Mouse (Mus musculus) forebrain, embryonic 15.5 days (tissue): ENCODE measurements at regions not wholly inside any gene's neighbourhood (a gene's known extent, or its start where the extent isn't known, plus 50 kb on each side); places are given as distances from the start of the nearest gene placed in this dataset.

ENCODE experiments used
- ATAC-seq: fragments of 200-750 bp; cut with Nextera tagmentation; replicated peaks from 2 replicates; pipeline ENCODE4 v1.8.0; 2017; ENCODE audit warnings: mild to moderate bottlenecking, moderate TSS enrichment, moderate library complexity
- H3K27ac ChIP-seq: fragments of 300-500 bp; sonication (generic); replicated peaks from 2 replicates; pipeline ENCODE4 v1.5.1; 2015; ENCODE audit warnings: mild to moderate bottlenecking, inconsistent platforms
- H3K27me3 ChIP-seq: fragments of 300-500 bp; sonication (generic); 2 replicates; pipeline ENCODE4 v1.6.1; 2015; ENCODE audit warnings: inconsistent platforms
- H3K36me3 ChIP-seq: fragments of 300-500 bp; sonication (generic); 2 replicates; pipeline ENCODE4 v1.6.1; 2015; ENCODE audit warnings: mild to moderate bottlenecking, inconsistent platforms
- H3K4me1 ChIP-seq: fragments of 300-500 bp; sonication (generic); 2 replicates; pipeline ENCODE4 v1.6.1; 2015; ENCODE audit warnings: inconsistent platforms
- H3K4me2 ChIP-seq: fragments of 300-500 bp; sonication (generic); replicated peaks from 2 replicates; pipeline ENCODE4 v1.6.1; 2015; ENCODE audit warnings: mild to moderate bottlenecking, inconsistent platforms
- H3K4me3 ChIP-seq: fragments of 300-500 bp; sonication (generic); 2 replicates; pipeline ENCODE4 v1.5.1; 2015; ENCODE audit warnings: mild to moderate bottlenecking, inconsistent platforms
- H3K9ac ChIP-seq: fragments of 300-500 bp; sonication (generic); replicated peaks from 2 replicates; pipeline ENCODE4 v1.6.1; 2015; ENCODE audit warnings: mild to moderate bottlenecking, inconsistent platforms
- H3K9me3 ChIP-seq: fragments of 300-500 bp; sonication (generic); 2 replicates; pipeline ENCODE4 v1.6.1; 2016; ENCODE audit warnings: inconsistent platforms
- WGBS: fragments of 180-500 bp; shearing (Covaris S2); methylation state at CpG from one replicate; pipeline ENCODE4 v1.1.7; 2015; ENCODE audit warnings: mixed read lengths; 5-methylcytosine and 5-hydroxymethylcytosine counted together

GRCm38 (mm10) chr9:79179954-79180353 is 538.7 kb downstream of the Col12a1 start:
- H3K27ac ChIP-seq, result no peak overlapping the region
- no peaks in the 10 kb centered on the region for H3K9me3 ChIP-seq
- no peak overlapping the region for H3K4me3 ChIP-seq
- no peak overlapping the region for H3K9ac ChIP-seq
- no peaks in the 10 kb centered on the region for H3K27me3 ChIP-seq
- WGBS, result 77% methylated on average over 2 of the region's 2 CpGs
- ATAC-seq, result no peak
- no peak overlapping the region for H3K4me2 ChIP-seq
- no peaks in the 10 kb centered on the region for H3K36me3 ChIP-seq
- no peaks in the 10 kb centered on the region for H3K4me1 ChIP-seq

- WGBS, result 95% methylated on average over 2 of the region's 2 CpGs
- no peak overlapping the region for H3K4me3 ChIP-seq
- H3K9me3 ChIP-seq, result no peaks in the 10 kb centered on the region
- no peaks in the 10 kb centered on the region for H3K36me3 ChIP-seq
- no peaks in the 10 kb centered on the region for H3K27me3 ChIP-seq
- H3K27ac ChIP-seq, result no peak overlapping the region
- no peaks in the 10 kb centered on the region for H3K4me1 ChIP-seq
- H3K9ac ChIP-seq, result no peak overlapping the region
- no peak for ATAC-seq
- H3K4me2 ChIP-seq, result no peak overlapping the region
These were observed 523.2 kb downstream of the Col12a1 start for GRCm38 (mm10) chr9:79195420-79195819.

- Histone ChIP-seq H3K27ac (no peak overlapping the region), H3K27me3 (no peaks in the 10 kb centered on the region), H3K9ac (no peak overlapping the region), H3K36me3 (no peaks in the 10 kb centered on the region), H3K4me1 (no peaks in the 10 kb centered on the region), H3K4me2 (no peak overlapping the region), H3K4me3 (no peak overlapping the region), H3K9me3 (no peaks in the 10 kb centered on the region)
- 84% methylated on average over 3 of the region's 3 CpGs for WGBS
- no peak for ATAC-seq
These were observed 516.9 kb downstream of the Col12a1 start for GRCm38 (mm10) chr9:79201755-79202154.

- Histone ChIP-seq H3K36me3 (no peaks in the 10 kb centered on the region), H3K27ac (no peak overlapping the region), H3K9ac (no peak overlapping the region), H3K4me1 (no peaks in the 10 kb centered on the region), H3K4me2 (no peak overlapping the region), H3K27me3 (no peaks in the 10 kb centered on the region), H3K9me3 (no peaks in the 10 kb centered on the region), H3K4me3 (no peak overlapping the region)
- 47% methylated on average over 6 of the region's 6 CpGs for WGBS
- no peak for ATAC-seq
These were observed 505.3 kb downstream of the Col12a1 start for GRCm38 (mm10) chr9:79213364-79213763.

GRCm38 (mm10) chr9:79215986-79216385 is 502.6 kb downstream of the Col12a1 start:
- Histone ChIP-seq H3K27me3 (no peaks in the 10 kb centered on the region), H3K36me3 (no peaks in the 10 kb centered on the region), H3K4me1 (no peaks in the 10 kb centered on the region), H3K4me3 (no peak overlapping the region), H3K9ac (no peak overlapping the region), H3K27ac (no peak overlapping the region), H3K4me2 (no peak overlapping the region), H3K9me3 (no peaks in the 10 kb centered on the region)
- no peak for ATAC-seq
- WGBS, result 73% methylated on average over 3 of the region's 3 CpGs

- Histone ChIP-seq H3K27me3 (no peaks in the 10 kb centered on the region), H3K9ac (no peak overlapping the region), H3K36me3 (no peaks in the 10 kb centered on the region), H3K4me2 (no peak overlapping the region), H3K4me3 (no peak overlapping the region), H3K27ac (no peak overlapping the region), H3K4me1 (no peaks in the 10 kb centered on the region), H3K9me3 (no peaks in the 10 kb centered on the region)
- WGBS, result 95% methylated on average over 2 of the region's 2 CpGs
- ATAC-seq, result no peak
These were observed 502.2 kb downstream of the Col12a1 start for GRCm38 (mm10) chr9:79216432-79216831.

GRCm38 (mm10) chr9:79233081-79233480 is 485.6 kb downstream of the Col12a1 start:
- no peak for ATAC-seq
- 50% methylated on average over 3 of the region's 3 CpGs for WGBS
- H3K9ac ChIP-seq, result no peak overlapping the region
- H3K27ac ChIP-seq, result no peak overlapping the region
- H3K4me3 ChIP-seq, result no peak overlapping the region
- no peaks in the 10 kb centered on the region for H3K4me1 ChIP-seq
- no peaks in the 10 kb centered on the region for H3K27me3 ChIP-seq
- H3K9me3 ChIP-seq, result no peaks in the 10 kb centered on the region
- no peaks in the 10 kb centered on the region for H3K36me3 ChIP-seq
- H3K4me2 ChIP-seq, result no peak overlapping the region

- no peaks in the 10 kb centered on the region for H3K27me3 ChIP-seq
- H3K9me3 ChIP-seq, result no peaks in the 10 kb centered on the region
- no peak overlapping the region for H3K9ac ChIP-seq
- no peak for ATAC-seq
- no peak overlapping the region for H3K4me2 ChIP-seq
- H3K4me3 ChIP-seq, result no peak overlapping the region
- 90% methylated on average over 1 of the region's 1 CpGs for WGBS
- no peaks in the 10 kb centered on the region for H3K4me1 ChIP-seq
- no peak overlapping the region for H3K27ac ChIP-seq
- H3K36me3 ChIP-seq, result no peaks in the 10 kb centered on the region
These were observed 484.9 kb downstream of the Col12a1 start for GRCm38 (mm10) chr9:79233751-79234150.

- no peak overlapping the region for H3K9ac ChIP-seq
- no peak for ATAC-seq
- no peak overlapping the region for H3K27ac ChIP-seq
- no peak overlapping the region for H3K4me2 ChIP-seq
- H3K4me1 ChIP-seq, result peaks cover 7% of the 10 kb centered on the region; the same call in 1 of the 2 replicates
- 82% methylated on average over 13 of the region's 13 CpGs for WGBS
- no peak overlapping the region for H3K4me3 ChIP-seq
- H3K36me3 ChIP-seq, result no peaks in the 10 kb centered on the region
- no peaks in the 10 kb centered on the region for H3K27me3 ChIP-seq
- no peaks in the 10 kb centered on the region for H3K9me3 ChIP-seq
These were observed 448.9 kb downstream of the Col12a1 start for GRCm38 (mm10) chr9:79269646-79270213.

GRCm38 (mm10) chr9:79270256-79270655 is 448.4 kb downstream of the Col12a1 start:
- H3K4me1 ChIP-seq, result peaks cover 7% of the 10 kb centered on the region; the same call in 1 of the 2 replicates

GRCm38 (mm10) chr9:79287849-79288248 is 430.8 kb downstream of the Col12a1 start:
- H3K4me2 ChIP-seq, result no peak overlapping the region
- H3K4me3 ChIP-seq, result no peak overlapping the region
- ATAC-seq, result no peak
- no peaks in the 10 kb centered on the region for H3K9me3 ChIP-seq
- no peaks in the 10 kb centered on the region for H3K27me3 ChIP-seq
- H3K9ac ChIP-seq, result no peak overlapping the region
- no peaks in the 10 kb centered on the region for H3K36me3 ChIP-seq
- 94% methylated on average over 3 of the region's 3 CpGs for WGBS
- no peak overlapping the region for H3K27ac ChIP-seq
- H3K4me1 ChIP-seq, result no peaks in the 10 kb centered on the region

More at GRCm38 (mm10) chr9:79270256-79270655, 448.4 kb downstream of the Col12a1 start:
- H3K27ac ChIP-seq, result no peak overlapping the region
- WGBS, result 53% methylated on average over 2 of the region's 2 CpGs
- no peaks in the 10 kb centered on the region for H3K27me3 ChIP-seq
- H3K9ac ChIP-seq, result no peak overlapping the region
- peak; percentile 83 for ATAC-seq
- H3K36me3 ChIP-seq, result no peaks in the 10 kb centered on the region
- H3K9me3 ChIP-seq, result no peaks in the 10 kb centered on the region
- no peak overlapping the region for H3K4me2 ChIP-seq
- H3K4me3 ChIP-seq, result no peak overlapping the region

GRCm38 (mm10) chr9:79295306-79295705 is 423.3 kb downstream of the Col12a1 start:
- Histone ChIP-seq H3K4me3 (no peak overlapping the region), H3K27me3 (no peaks in the 10 kb centered on the region), H3K4me1 (no peaks in the 10 kb centered on the region), H3K4me2 (no peak overlapping the region), H3K9me3 (no peaks in the 10 kb centered on the region), H3K36me3 (no peaks in the 10 kb centered on the region), H3K27ac (no peak overlapping the region), H3K9ac (no peak overlapping the region)
- WGBS, result 81% methylated on average over 3 of the region's 3 CpGs
- ATAC-seq, result no peak

GRCm38 (mm10) chr9:79301580-79301979 is 417.1 kb downstream of the Col12a1 start:
- peak; percentile 68; the same call in 1 of the 2 replicates for ATAC-seq
- no peaks in the 10 kb centered on the region for H3K9me3 ChIP-seq
- no peak overlapping the region for H3K4me3 ChIP-seq
- H3K4me1 ChIP-seq, result no peaks in the 10 kb centered on the region
- no peaks in the 10 kb centered on the region for H3K27me3 ChIP-seq
- 51% methylated on average over 3 of the region's 3 CpGs for WGBS
- H3K27ac ChIP-seq, result no peak overlapping the region
- no peak overlapping the region for H3K9ac ChIP-seq
- no peak overlapping the region for H3K4me2 ChIP-seq
- no peaks in the 10 kb centered on the region for H3K36me3 ChIP-seq
